Mouse (Mus musculus): Measurements from ENCODE around the gene Gcm2.

Gene Gcm2

DNA sequence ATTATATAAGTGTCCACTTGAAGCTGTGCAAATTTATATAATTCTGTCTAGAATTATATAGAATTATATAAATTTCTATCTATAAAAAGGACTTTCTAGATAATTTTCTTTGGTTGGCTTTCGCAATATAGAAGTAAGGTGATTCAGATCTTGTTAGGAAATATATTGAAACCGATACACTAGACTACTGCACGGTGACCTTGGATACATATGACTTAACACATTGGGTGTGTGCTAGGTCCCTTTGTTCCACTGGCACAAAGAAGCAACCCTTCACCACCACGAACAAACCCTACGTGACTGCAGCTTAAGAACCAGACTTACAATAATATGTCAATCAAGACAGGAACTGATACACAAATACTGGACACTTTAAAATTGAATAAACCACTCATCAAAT lies 31.0 kb downstream of the Gcm2 start:
- in situ Hi-C loops (cut with MseI, MboI) = loop anchor here in 1 of 2 experiments (10.0 kb wide), 1 partner anchor 155 kb away; no protein-coding TSS in a partner anchor

- in situ Hi-C loops (cut with MseI, MboI) = no loop called here
Observed at GRCm38 (mm10) chr13:41079421-41079780, 31.4 kb downstream of the Gcm2 start, which contains the start of gene Mak. TSS of gene Mak (minus strand) at chr13:41079706.

DNA sequence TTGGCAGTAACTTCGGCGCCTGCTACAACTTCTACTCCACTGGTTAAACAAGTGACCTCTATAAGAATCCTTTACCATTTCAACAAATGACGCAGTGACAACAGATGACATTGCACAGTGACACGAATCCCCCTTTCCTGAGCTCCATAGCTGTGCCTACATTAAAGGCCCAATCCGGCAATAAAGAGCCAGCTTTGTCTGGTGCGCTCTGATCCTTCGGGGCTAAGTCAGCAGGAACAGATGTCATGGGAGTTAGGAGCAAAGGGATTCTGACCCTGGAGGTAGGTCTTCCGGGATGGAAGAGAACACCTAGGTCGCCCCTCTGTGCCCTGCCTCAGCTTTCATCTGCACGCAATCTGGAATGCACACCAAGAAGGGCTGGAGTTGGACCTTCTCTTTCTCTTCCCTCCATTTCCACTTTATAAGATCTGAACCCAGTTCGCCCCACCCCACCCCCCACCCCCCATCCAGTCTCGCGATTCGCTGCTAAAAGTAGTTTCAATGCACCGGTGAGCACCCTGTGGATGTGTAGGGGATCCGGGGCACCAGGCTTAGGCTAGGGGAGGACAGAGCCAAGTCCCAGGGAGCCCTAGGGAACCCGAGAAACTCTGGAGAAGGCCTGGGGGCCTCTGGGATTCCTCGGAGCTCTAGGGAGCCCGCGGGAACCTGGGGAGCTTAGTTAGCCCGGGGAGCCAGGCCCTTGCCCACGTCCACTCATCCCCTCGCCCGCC lies 32.0 kb downstream of the Gcm2 start:
- in situ Hi-C loops (cut with MseI, MboI) = no loop called here

GRCm38 (mm10) chr13:41077921-41078320 lies 32.9 kb downstream of the Gcm2 start:
- in situ Hi-C loops (cut with MseI, MboI) = no loop called here

- in situ Hi-C loops (cut with MseI, MboI) = no loop called here
Observed at GRCm38 (mm10) chr13:41073819-41074218, 37.0 kb downstream of the Gcm2 start.

- in situ Hi-C loops (cut with MseI, MboI) = no loop called here
Observed at GRCm38 (mm10) chr13:41071617-41072016, 39.2 kb downstream of the Gcm2 start.

GRCm38 (mm10) chr13:41067618-41068017 lies 43.2 kb downstream of the Gcm2 start:
- in situ Hi-C loops (cut with MseI, MboI) = no loop called here

- in situ Hi-C loops (cut with MseI, MboI) = no loop called here
Observed at GRCm38 (mm10) chr13:41051965-41052364, 58.9 kb downstream of the Gcm2 start.
